Mouse (Mus musculus): ENCODE measurements at regions not wholly inside any gene's neighbourhood (a gene's known extent, or its start where the extent isn't known, plus 50 kb on each side); places are given as distances from the start of the nearest gene placed in this dataset.

GRCm38 (mm10) chr7:117735699-117736020, 354.9 kb downstream of the Xylt1 start:
- DNase-seq (ENCODE audit: low spot score in 2 of 2): no peak

GRCm38 (mm10) chr7:117734994-117735698, 354.4 kb downstream of the Xylt1 start:
- no peak for DNase-seq (ENCODE audit: low spot score in 2 of 2)

- no peak for DNase-seq (ENCODE audit: low spot score in 2 of 2)
Measured at GRCm38 (mm10) chr7:117729067-117729466, 348.3 kb downstream of the Xylt1 start.

Small RNA genes lying in the stretch of these regions (microRNA-seq; reads per million reads assigned to microRNA genes)
- 0 reads per million in 2 experiments for gene Gm24063

Data from layer of hippocampus, postnatal 10 days (tissue).